Mouse (Mus musculus) frontal cortex, adult 2 months (tissue): ENCODE results near the gene Unc119b. TPM values are rescaled to one million over a fixed set of nuclear protein-coding genes. Genes with fewer than 3 reads are reported as not detected.
"Not testable (repeated sequence)": the region's sequence is repeated elsewhere in the genome, so short reads cannot be mapped to it uniquely, and the experiment has no call there.

ENCODE experiments used
- DNase-seq, 2 experiments: peaks; one replicate each; pipeline ENCODE4 v3.0.0; 2022; ENCODE audit warnings: low spot score in 1 of 2; ENCODE audit errors: extremely low spot score in 1 of 2
- polyA plus RNA-seq: library from polyadenylated mRNA; depleted of rRNA; stranded (reverse); fragments of >200 nt; gene quantifications from 2 replicates; pipeline ENCODE4 v1.2.3, GENCODE M21; 2012; rRNA removed

Unc119b gene
- polyA plus RNA-seq: 27.9 and 28.9 TPM in 2 replicates

DNA sequence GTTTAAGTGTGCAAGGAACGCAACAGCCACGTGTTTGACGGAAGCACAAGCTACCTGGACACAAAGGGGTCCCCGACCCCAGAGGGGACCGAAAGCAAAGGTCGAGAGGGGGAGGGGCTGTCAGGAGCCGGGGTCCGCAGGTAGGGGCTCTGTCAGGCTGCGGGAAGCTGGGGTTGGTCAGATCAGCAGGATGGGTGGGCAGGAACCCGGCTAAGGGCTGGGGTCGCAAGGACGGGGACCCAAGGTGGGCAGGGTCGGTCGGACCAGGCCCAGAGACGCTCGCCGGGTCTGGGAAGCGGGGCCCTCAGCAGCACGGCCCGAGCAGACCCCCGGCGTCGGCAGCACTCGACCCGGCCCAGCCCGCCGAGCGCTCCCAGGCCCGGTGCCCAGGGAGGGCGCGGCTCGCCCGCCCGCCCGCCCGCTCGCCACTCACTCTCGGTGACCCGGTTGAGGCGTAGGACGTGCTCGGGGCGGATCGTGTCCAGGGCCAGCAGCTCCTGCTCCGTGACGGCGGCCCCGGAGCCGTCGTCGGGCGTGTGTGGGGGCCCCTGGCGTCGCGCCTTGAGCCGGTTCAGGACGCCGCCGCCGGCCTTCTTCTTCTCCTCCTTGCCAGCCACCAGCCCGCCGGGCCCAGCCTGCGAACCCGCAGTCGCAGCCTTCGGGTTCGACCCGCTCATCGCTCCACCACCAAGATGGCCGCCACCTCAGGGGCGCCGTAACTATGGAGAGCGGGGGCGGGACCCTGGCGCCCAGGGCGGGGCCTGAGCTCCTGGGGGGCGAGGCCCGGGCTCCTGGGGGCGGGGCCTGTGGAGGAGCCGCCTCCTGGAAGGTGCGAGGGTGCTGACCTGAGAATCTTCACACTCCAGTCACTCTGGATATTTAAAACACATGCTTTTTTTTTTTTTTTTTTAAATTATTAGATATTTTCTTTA is at the start of gene Unc119b:
Gene Unc119b, minus strand, starts transcription at position 742 of the 932 bp plus-strand sequence.
- DNase-seq: peak; percentile 51 to 89

DNA sequence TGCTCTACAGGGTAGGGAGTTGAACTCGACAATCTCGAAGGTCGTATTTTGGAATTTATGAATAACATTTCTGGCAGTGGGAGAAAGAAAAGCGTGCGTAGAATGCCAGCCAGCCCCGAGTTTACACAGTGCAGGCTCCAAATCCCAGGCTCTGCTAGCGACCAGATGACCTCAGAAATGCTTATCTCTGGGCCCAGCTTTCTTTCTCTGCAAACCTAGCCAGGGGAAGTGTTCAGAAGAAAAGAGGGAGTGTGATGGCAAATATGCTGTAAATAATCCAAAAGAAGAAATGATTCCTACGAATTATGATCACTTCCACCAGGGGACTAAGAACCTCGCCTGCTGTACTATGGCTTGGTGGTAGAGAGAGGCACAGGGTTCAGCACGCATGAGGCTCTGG is 48.7 kb upstream of the Unc119b start:
- DNase-seq: no peak

DNA sequence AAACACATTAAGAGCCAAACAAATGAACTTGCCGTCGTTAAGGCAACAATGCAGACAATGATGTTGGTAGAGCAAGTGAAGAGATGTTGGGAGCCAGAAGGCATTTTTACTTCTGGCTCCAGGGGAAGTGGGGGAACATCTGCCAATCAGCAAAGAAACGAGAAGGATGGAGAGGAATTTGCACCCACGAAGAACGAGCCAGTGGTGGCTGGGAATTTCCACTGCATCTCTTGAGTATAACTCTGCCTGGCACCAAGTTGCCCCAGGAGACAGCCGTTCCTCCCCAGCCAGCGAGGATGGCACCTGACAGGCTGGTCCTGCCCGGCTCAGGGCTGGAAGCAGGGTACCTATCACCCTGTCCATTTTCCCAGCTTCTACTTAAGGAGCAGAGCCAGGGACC is 48.1 kb upstream of the Unc119b start:
- peak in 1 of 2 experiments; percentile 59 for DNase-seq

GRCm38 (mm10) chr5:115181248-115181940 is 46.6 kb upstream of the Unc119b start:
- DNase-seq: no peak

DNA sequence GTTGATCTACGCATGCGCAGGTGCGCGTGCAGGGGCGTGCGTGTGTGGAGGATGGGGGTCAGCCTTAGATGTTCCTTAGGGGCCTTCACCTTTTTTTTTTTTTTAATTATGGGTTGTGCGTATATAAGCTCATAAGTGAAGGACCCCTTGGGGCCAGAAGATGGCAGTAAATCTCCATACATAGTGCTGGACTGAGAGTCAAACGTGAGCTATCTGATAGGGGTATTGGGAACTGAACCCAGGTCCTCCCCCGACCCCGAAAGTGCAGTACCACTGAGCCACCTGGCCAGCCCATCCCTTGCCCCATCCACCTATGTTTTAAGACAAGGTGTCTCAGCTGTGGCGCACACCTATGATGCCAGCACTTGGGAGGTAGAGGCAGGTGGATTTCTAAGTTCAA is 44.8 kb upstream of the Unc119b start:
- DNase-seq: no peak

DNA sequence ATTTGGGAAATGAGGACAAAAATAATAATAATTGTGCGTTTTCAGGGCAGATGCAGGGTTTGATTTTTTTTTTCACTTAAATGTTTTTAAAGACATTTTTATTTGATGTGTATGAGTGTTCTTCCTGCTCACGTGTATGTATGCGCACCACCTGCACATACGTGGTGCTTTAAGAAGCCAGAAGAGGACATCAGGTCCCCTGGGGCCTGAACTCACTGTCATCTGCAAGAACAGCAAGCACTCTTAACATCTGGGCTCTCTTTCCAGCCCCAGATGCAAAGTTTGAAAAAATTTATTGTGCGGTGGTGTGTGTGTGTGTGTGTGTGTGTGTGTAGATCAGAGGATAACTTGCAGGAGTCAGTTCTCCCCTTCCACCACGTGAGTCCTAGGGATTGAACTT is 43.1 kb upstream of the Unc119b start:
- DNase-seq: no peak

DNA sequence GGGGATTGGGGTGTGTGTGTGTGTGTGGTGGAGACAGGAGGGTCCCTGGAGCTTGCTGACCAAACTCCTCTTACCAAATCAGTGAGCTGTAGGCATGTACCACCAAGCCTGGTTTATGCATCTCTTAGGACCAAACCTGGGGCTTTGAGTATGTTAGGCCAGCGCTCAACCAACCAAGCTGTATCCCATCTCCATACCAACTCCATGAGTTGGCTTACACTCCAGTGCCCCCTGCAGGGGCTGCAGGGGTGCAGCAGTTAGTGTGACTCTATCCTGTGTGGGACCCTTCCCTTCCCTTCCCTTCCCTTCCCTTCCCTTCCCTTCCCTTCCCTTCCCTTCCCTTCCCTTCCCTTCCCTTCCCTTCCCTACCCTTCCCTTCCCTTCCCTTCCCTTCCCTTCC is 39.8 kb upstream of the Unc119b start:
- no peak for DNase-seq

DNA sequence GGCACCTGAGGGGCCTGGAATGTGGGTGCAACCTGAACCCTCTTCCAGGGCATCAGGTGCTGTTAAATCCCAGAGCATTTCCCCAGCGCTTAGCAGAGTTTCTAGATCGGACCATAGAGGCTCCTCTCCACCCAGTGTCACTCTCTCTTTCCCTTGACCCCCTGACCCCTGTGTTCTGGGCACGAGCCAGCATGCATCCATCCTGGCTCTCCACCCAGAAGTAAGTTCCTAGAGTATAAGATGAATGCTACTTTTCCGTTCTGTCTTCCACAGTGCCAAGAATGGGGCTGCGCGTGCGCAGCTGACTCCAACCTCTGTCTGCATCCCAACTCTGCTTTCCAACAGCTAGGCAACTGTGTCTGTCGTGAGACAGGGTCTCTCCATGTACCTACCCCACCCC is 35.4 kb upstream of the Unc119b start:
- DNase-seq: no peak

- no peak for DNase-seq
These were observed 34.1 kb upstream of the Unc119b start for GRCm38 (mm10) chr5:115168641-115169415.

GRCm38 (mm10) chr5:115167396-115167795 is 32.6 kb upstream of the Unc119b start:
- no peak for DNase-seq

DNA sequence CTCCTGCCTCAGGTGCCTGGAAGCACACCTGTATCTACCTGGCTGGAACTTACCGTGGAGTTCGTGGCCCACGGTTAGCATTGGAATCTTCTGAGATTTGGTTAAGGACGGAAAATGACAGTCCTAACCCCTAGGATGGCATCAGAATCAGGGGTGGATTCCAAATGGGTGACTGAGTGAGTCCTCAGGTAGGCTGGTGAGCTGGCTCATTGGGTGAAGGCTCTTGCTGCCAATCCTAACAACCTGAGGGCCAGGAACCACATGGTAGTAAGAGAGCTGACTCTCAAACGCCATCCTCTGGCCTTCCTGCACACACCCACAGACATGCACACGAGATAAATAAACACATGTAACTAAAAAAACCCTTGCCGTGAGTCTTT is 32.0 kb upstream of the Unc119b start:
- no peak for DNase-seq

- DNase-seq: no peak
These were observed 31.4 kb upstream of the Unc119b start for GRCm38 (mm10) chr5:115165895-115166814.

DNA sequence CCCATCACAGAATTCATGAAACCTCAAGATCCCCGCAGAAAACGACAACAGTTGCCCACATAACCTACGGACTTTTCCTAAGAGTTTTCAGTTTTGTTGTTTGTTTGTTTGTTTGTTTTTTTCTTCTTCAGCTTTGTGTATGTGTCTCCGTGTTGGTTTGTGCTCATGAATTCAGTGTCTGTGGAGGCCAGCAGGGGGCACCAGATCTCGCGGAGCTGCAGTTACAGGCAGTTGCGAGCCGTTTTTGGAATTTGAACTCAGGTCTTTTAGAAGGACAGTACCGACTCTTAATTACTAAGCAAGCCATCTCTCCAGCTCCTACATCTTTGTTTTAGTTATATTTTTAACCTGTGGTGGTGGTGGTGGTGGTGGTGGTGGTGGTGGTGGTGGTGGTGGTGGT is 30.6 kb upstream of the Unc119b start:
- DNase-seq: no peak

DNA sequence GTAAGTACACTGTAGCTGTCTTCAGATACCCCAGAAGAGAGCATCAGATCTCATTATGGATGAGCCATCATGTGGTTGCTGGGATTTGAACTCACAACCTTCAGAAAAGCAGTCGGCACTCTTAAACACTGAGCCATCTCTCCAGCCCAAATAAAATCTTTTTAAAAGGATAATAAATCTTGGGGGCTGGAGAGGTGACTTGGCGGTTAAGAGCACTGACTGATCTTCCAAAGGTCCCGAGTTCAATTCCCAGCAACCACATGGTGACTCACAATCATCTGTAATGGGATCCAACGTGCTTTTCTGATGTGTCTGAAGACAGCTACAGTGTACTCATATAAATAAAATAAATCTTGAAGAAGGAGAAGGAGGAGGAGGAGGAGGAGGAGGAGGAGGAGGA is 29.7 kb upstream of the Unc119b start:
- not testable (repeated sequence) for DNase-seq

- DNase-seq: peak; percentile 43 to 77
These were observed 28.8 kb upstream of the Unc119b start for GRCm38 (mm10) chr5:115163563-115163962.

DNA sequence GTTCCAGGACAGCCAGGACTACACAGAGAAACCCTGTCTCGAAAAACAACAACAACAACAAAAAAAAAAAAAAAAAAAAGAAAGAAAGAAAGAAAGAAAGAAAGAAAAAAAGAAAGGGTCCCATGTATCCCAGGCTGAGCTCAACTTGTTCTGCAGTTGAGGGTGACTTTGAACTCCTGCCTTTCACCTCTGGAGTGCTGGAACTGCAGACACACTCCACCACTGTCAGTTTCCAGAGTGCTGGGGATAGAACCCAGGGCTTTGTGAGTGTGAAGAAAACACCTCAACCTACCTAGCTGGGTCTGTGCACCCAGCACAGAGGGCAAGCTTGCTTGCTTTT is 27.1 kb upstream of the Unc119b start:
- DNase-seq: not testable (repeated sequence)

DNA sequence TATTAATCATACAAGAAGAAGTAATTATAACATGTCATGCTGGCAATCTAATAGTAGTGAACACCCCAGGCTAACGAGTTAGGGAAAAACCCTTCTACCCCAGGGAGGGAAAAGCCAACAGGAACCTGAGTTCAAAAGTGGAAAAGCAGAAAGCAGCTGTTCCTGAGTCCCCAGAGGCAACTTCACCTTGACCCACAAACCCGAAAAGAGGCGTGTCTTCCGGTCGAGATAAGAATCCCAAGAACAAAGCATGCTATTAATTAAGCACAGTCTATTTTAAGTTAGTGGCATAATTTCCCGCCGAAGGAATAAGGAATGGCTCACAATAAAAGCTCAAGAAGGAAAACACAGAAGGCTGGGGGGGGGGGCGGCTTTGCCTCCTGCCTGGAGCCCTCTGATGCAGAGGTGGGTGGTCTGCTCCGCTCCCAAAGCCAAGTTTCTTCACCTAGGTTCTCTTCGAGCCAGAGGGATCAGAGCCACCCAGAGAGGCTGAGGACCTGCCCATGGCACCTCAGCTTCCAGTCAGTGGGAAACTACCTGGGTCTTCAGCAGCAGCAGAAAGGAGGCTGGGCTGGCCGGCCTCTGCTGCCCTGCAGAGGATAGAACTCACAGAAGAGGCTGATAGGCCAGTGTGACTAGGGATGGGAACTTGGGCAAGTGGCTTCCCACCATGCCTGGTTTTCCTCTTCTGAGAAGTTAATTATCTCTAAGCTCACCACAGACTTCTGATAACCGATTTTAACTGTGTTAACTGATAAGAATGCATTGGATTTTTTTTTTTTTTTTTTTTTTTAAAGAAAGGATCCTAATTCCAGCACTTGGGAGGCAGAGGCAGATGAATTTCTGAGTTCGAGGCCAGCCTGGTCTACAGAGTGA is 26.5 kb upstream of the Unc119b start:
- no peak for DNase-seq

DNA sequence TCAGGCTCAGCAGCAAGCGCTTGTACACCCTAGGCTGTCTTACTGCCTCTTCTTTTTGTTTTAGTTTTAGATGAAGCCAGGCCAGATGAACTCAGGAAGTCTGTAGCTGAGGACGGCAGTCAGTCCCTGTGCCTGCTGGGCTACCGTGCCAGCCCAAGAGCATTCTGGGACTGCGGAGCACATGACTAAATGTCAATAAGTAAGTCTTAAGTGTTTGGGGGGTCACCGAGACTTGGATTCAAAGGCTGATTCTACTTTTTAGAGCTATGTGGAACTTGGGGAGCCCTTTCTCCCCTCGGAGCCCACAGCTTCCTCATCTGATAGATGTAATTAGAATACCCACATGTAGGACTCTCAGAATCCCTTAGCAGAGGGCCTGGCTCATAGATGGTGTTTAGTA is 25.9 kb upstream of the Unc119b start:
- DNase-seq: no peak

DNA sequence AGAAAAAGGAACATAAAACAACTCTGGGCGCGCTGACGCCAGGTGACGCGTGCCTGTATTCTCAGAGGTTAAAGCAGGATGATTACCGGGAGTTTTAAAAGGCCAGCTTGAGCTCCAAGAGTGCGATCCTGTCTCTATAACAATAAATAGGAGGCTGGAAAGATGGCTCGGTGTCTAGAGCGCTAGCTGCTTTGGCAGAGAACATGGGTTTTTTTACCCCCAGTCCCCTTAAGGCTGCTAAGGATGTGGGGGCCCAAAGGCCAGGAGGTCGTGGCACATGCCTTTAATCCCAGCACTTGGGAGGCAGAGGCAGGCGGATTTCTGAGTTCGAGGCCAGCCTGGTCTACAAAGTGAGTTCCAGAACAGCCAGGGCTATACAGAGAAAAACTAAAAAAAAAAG is 24.4 kb upstream of the Unc119b start:
- no peak for DNase-seq
